Mouse (Mus musculus): Measurements from ENCODE around the gene Arid5b. TPM values are rescaled to one million over a fixed set of nuclear protein-coding genes. Genes with fewer than 3 reads are reported as not detected.

Gene Arid5b
- polyA plus RNA-seq, 1 experiment from 2014 or later: 10.6 TPM

- Histone ChIP-seq H3K9me3 (replicated peaks; ENCODE audit: control insufficient read depth, low read length) (no peaks in the 10 kb centered on the region), H3K4me1 (ENCODE audit: control insufficient read depth, insufficient read depth, low read length) (peaks cover 14% of the 10 kb centered on the region; the same call in 1 of the 2 replicates), H3K4me2 (ENCODE audit: low read length) (no peak overlapping the region), H3K27ac (ENCODE audit: low read depth, low read length) (no peak overlapping the region), H3K27me3 (replicated peaks; ENCODE audit: control insufficient read depth, insufficient read depth, low read length) (no peaks in the 10 kb centered on the region), H3K9ac (ENCODE audit: low read length) (no peak overlapping the region), H3K4me3 (ENCODE audit: low read depth, low read length) (no peak overlapping the region), H3K36me3 (ENCODE audit: control insufficient read depth, insufficient read depth, low read length) (no peaks in the 10 kb centered on the region)
- 70% methylated on average over 4 of the region's 4 CpGs for WGBS
- ATAC-seq (no peak), DNase-seq (ENCODE audit: low spot score) (no peak)
Observed at GRCm38 (mm10) chr10:68167118-68167517, 111.4 kb downstream of the Arid5b start.

- no peaks in the 10 kb centered on the region for H3K36me3 ChIP-seq (ENCODE audit: control insufficient read depth, insufficient read depth, low read length)
- H3K4me2 ChIP-seq (ENCODE audit: low read length): no peak overlapping the region
- no peaks in the 10 kb centered on the region for H3K9me3 ChIP-seq (replicated peaks; ENCODE audit: control insufficient read depth, low read length)
- DNase-seq (ENCODE audit: low spot score): no peak
- peaks cover 14% of the 10 kb centered on the region; the same call in 1 of the 2 replicates for H3K4me1 ChIP-seq (ENCODE audit: control insufficient read depth, insufficient read depth, low read length)
- no peak for ATAC-seq
- no peak overlapping the region for H3K4me3 ChIP-seq (ENCODE audit: low read depth, low read length)
- no peaks in the 10 kb centered on the region for H3K27me3 ChIP-seq (replicated peaks; ENCODE audit: control insufficient read depth, insufficient read depth, low read length)
- H3K9ac ChIP-seq (ENCODE audit: low read length): no peak overlapping the region
- no peak overlapping the region for H3K27ac ChIP-seq (ENCODE audit: low read depth, low read length)
- WGBS: 67% methylated on average over 2 of the region's 2 CpGs
Observed at GRCm38 (mm10) chr10:68166695-68167086, 111.8 kb downstream of the Arid5b start.

GRCm38 (mm10) chr10:68165709-68166694 lies 112.5 kb downstream of the Arid5b start:
- Histone ChIP-seq H3K27me3 (replicated peaks; ENCODE audit: control insufficient read depth, insufficient read depth, low read length) (no peaks in the 10 kb centered on the region), H3K36me3 (ENCODE audit: control insufficient read depth, insufficient read depth, low read length) (no peaks in the 10 kb centered on the region), H3K4me3 (ENCODE audit: low read depth, low read length) (no peak overlapping the region), H3K4me1 (ENCODE audit: control insufficient read depth, insufficient read depth, low read length) (peaks cover 14% of the 10 kb centered on the region; the same call in 1 of the 2 replicates), H3K27ac (ENCODE audit: low read depth, low read length) (peak overlapping the region; percentile 6; the same call in 1 of the 2 replicates), H3K9me3 (replicated peaks; ENCODE audit: control insufficient read depth, low read length) (no peaks in the 10 kb centered on the region), H3K9ac (ENCODE audit: low read length) (no peak overlapping the region), H3K4me2 (ENCODE audit: low read length) (no peak overlapping the region)
- 42% methylated on average over 10 of the region's 10 CpGs for WGBS
- peak; percentile 66 for DNase-seq (ENCODE audit: low spot score)
- peak; percentile 44 for ATAC-seq

GRCm38 (mm10) chr10:68164723-68165706 lies 113.5 kb downstream of the Arid5b start:
- DNase-seq (ENCODE audit: low spot score): peak; percentile 78
- WGBS: 52% methylated on average over 8 of the region's 8 CpGs
- Histone ChIP-seq H3K27ac (ENCODE audit: low read depth, low read length) (no peak overlapping the region), H3K9ac (ENCODE audit: low read length) (no peak overlapping the region), H3K4me1 (ENCODE audit: control insufficient read depth, insufficient read depth, low read length) (peaks cover 14% of the 10 kb centered on the region; the same call in 1 of the 2 replicates), H3K36me3 (ENCODE audit: control insufficient read depth, insufficient read depth, low read length) (no peaks in the 10 kb centered on the region), H3K9me3 (replicated peaks; ENCODE audit: control insufficient read depth, low read length) (no peaks in the 10 kb centered on the region), H3K4me2 (ENCODE audit: low read length) (no peak overlapping the region), H3K4me3 (ENCODE audit: low read depth, low read length) (no peak overlapping the region), H3K27me3 (replicated peaks; ENCODE audit: control insufficient read depth, insufficient read depth, low read length) (no peaks in the 10 kb centered on the region)
- peak; percentile 48; the same call in 1 of the 2 replicates for ATAC-seq

- DNase-seq (ENCODE audit: low spot score) (no peak), ATAC-seq (no peak)
- no peak overlapping the region for H3K27ac ChIP-seq (ENCODE audit: low read depth, low read length)
- H3K4me3 ChIP-seq (ENCODE audit: low read depth, low read length): no peak overlapping the region
- H3K9ac ChIP-seq (ENCODE audit: low read length): no peak overlapping the region
- WGBS: 90% methylated on average over 2 of the region's 2 CpGs
- no peaks in the 10 kb centered on the region for H3K9me3 ChIP-seq (replicated peaks; ENCODE audit: control insufficient read depth, low read length)
- H3K27me3 ChIP-seq (replicated peaks; ENCODE audit: control insufficient read depth, insufficient read depth, low read length): no peaks in the 10 kb centered on the region
- peaks cover 14% of the 10 kb centered on the region; the same call in 1 of the 2 replicates for H3K4me1 ChIP-seq (ENCODE audit: control insufficient read depth, insufficient read depth, low read length)
- H3K36me3 ChIP-seq (ENCODE audit: control insufficient read depth, insufficient read depth, low read length): no peaks in the 10 kb centered on the region
- no peak overlapping the region for H3K4me2 ChIP-seq (ENCODE audit: low read length)
Observed at GRCm38 (mm10) chr10:68164137-68164536, 114.4 kb downstream of the Arid5b start.

- ATAC-seq (no peak), DNase-seq (ENCODE audit: low spot score) (no peak)
- Histone ChIP-seq H3K4me2 (ENCODE audit: low read length) (no peak overlapping the region), H3K9me3 (replicated peaks; ENCODE audit: control insufficient read depth, low read length) (no peaks in the 10 kb centered on the region), H3K36me3 (ENCODE audit: control insufficient read depth, insufficient read depth, low read length) (no peaks in the 10 kb centered on the region), H3K4me3 (ENCODE audit: low read depth, low read length) (no peak overlapping the region), H3K9ac (ENCODE audit: low read length) (no peak overlapping the region), H3K27ac (ENCODE audit: low read depth, low read length) (no peak overlapping the region), H3K4me1 (ENCODE audit: control insufficient read depth, insufficient read depth, low read length) (no peaks in the 10 kb centered on the region), H3K27me3 (replicated peaks; ENCODE audit: control insufficient read depth, insufficient read depth, low read length) (no peaks in the 10 kb centered on the region)
- 97% methylated on average over 9 of the region's 9 CpGs for WGBS
Observed at GRCm38 (mm10) chr10:68159759-68160158, 118.8 kb downstream of the Arid5b start.

- no peak overlapping the region for H3K4me2 ChIP-seq (ENCODE audit: low read length)
- peaks cover 5% of the 10 kb centered on the region for H3K4me1 ChIP-seq (ENCODE audit: control insufficient read depth, insufficient read depth, low read length)
- no peaks in the 10 kb centered on the region for H3K36me3 ChIP-seq (ENCODE audit: control insufficient read depth, insufficient read depth, low read length)
- no peak for ATAC-seq
- no peak for DNase-seq (ENCODE audit: low spot score)
- H3K9ac ChIP-seq (ENCODE audit: low read length): no peak overlapping the region
- H3K4me3 ChIP-seq (ENCODE audit: low read depth, low read length): no peak overlapping the region
- no peaks in the 10 kb centered on the region for H3K27me3 ChIP-seq (replicated peaks; ENCODE audit: control insufficient read depth, insufficient read depth, low read length)
- no peaks in the 10 kb centered on the region for H3K9me3 ChIP-seq (replicated peaks; ENCODE audit: control insufficient read depth, low read length)
- 93% methylated on average over 5 of the region's 5 CpGs for WGBS
- no peak overlapping the region for H3K27ac ChIP-seq (ENCODE audit: low read depth, low read length)
Observed at GRCm38 (mm10) chr10:68158555-68158954, 120.0 kb downstream of the Arid5b start.

- H3K4me1 ChIP-seq (ENCODE audit: control insufficient read depth, insufficient read depth, low read length): peaks cover 12% of the 10 kb centered on the region
- H3K27ac ChIP-seq (ENCODE audit: low read depth, low read length): no peak overlapping the region
- 66% methylated on average over 8 of the region's 8 CpGs for WGBS
- no peaks in the 10 kb centered on the region for H3K9me3 ChIP-seq (replicated peaks; ENCODE audit: control insufficient read depth, low read length)
- no peaks in the 10 kb centered on the region for H3K27me3 ChIP-seq (replicated peaks; ENCODE audit: control insufficient read depth, insufficient read depth, low read length)
- no peak overlapping the region for H3K4me3 ChIP-seq (ENCODE audit: low read depth, low read length)
- no peak for DNase-seq (ENCODE audit: low spot score)
- H3K36me3 ChIP-seq (ENCODE audit: control insufficient read depth, insufficient read depth, low read length): no peaks in the 10 kb centered on the region
- H3K9ac ChIP-seq (ENCODE audit: low read length): no peak overlapping the region
- no peak overlapping the region for H3K4me2 ChIP-seq (ENCODE audit: low read length)
- ATAC-seq: no peak
Observed at GRCm38 (mm10) chr10:68157511-68157910, 121.0 kb downstream of the Arid5b start.

Measured in forebrain, embryonic 14.5 days (tissue).